Mouse (Mus musculus) myocyte (in vitro differentiated cells): ENCODE results near the gene Nr1i2.

Experiments
- CEBPB ChIP-seq: IDR thresholded peaks from 2 replicates; pipeline ENCODE4 v1.6.1; 2011; ENCODE audit warnings: mild to moderate bottlenecking, moderate library complexity; ENCODE audit not compliant: poor library complexity, insufficient read depth, severe bottlenecking
- E2F4 ChIP-seq: IDR thresholded peaks from one replicate; pipeline ENCODE4 v1.6.1; 2011; ENCODE audit warnings: mild to moderate bottlenecking, control low read depth, moderate library complexity; ENCODE audit not compliant: insufficient read depth
- MAX ChIP-seq: IDR thresholded peaks from one replicate; pipeline ENCODE4 v1.6.1; 2011; ENCODE audit warnings: low read depth, mild to moderate bottlenecking, control low read depth
- MYOG ChIP-seq, 3 experiments: IDR thresholded peaks; one replicate each; pipeline ENCODE4 v1.6.1; 2011; ENCODE audit warnings: control low read depth in 2 of 3, low read depth in 2 of 3, mild to moderate bottlenecking in 2 of 3; ENCODE audit not compliant: insufficient read length in 2 of 3, control insufficient read depth in 1 of 3, insufficient read depth in 1 of 3
- POLR2A ChIP-seq: IDR thresholded peaks from one replicate; pipeline ENCODE4 v1.6.1; 2011; ENCODE audit warnings: low read depth, mild to moderate bottlenecking, control low read depth, moderate library complexity; ENCODE audit not compliant: insufficient read length
- POLR2AphosphoS2 ChIP-seq: IDR thresholded peaks from one replicate; pipeline ENCODE4 v1.6.1; 2011; ENCODE audit warnings: low read depth, control low read depth; ENCODE audit not compliant: insufficient read length
- REST ChIP-seq: IDR thresholded peaks from one replicate; pipeline ENCODE4 v1.6.1; 2011; ENCODE audit warnings: mild to moderate bottlenecking, control low read depth, moderate library complexity; ENCODE audit not compliant: insufficient read depth, insufficient read length
- SRF ChIP-seq: IDR thresholded peaks from one replicate; pipeline ENCODE4 v1.6.1; 2011; ENCODE audit warnings: low read depth; ENCODE audit not compliant: control insufficient read depth, insufficient read length
- TCF12 ChIP-seq: IDR thresholded peaks from one replicate; pipeline ENCODE4 v1.6.1; 2011; ENCODE audit warnings: mild to moderate bottlenecking, control low read depth; ENCODE audit not compliant: poor library complexity, insufficient read depth, severe bottlenecking
- TCF3 ChIP-seq: IDR thresholded peaks from one replicate; pipeline ENCODE4 v1.6.1; 2011; ENCODE audit warnings: low read depth, control low read depth; ENCODE audit not compliant: insufficient read length
- USF1 ChIP-seq: IDR thresholded peaks from one replicate; pipeline ENCODE4 v1.6.1; 2011; ENCODE audit warnings: low read depth, mild to moderate bottlenecking, control low read depth, moderate library complexity

GRCm38 (mm10) chr16:38334431-38334830 is 39.8 kb upstream of the Nr1i2 start:
- TF ChIP-seq TCF12 (no peak), SRF (no peak), POLR2A (no peak), USF1 (no peak), CEBPB (no peak), REST (no peak), TCF3 (no peak), E2F4 (no peak), MYOG (IDR thresholded peaks at IDR 0.05; ENCODE audit: control insufficient read depth in 1 of 3, insufficient read depth in 1 of 3, insufficient read length in 2 of 3, low read depth in 2 of 3) (no peak), MAX (no peak), POLR2AphosphoS2 (no peak)
